Mouse (Mus musculus) midbrain, embryonic 14.5 days (tissue): ENCODE results near the gene Cela3b. TPM values are rescaled to one million over a fixed set of nuclear protein-coding genes. Genes with fewer than 3 reads are reported as not detected.

Source experiments
- ATAC-seq: fragments of 200-750 bp; cut with Nextera tagmentation; 2 replicates; pipeline ENCODE4 v1.8.0; 2017; ENCODE audit warnings: moderate number of reproducible peaks, moderate library complexity; ENCODE audit not compliant: low FRiP score, low TSS enrichment
- DNase-seq: peaks from one replicate; pipeline ENCODE4 v3.0.0-alpha.2; 2015
- H3K27ac ChIP-seq: fragments of 300-500 bp; sonication (generic); replicated peaks from 2 replicates; pipeline ENCODE4 v1.5.1; 2014; ENCODE audit warnings: mild to moderate bottlenecking, low read depth, low read length, moderate library complexity
- H3K27me3 ChIP-seq: fragments of 300-500 bp; sonication (generic); 2 replicates; pipeline ENCODE4 v1.6.1; 2014; ENCODE audit warnings: low read length, control low read depth, mixed read lengths; ENCODE audit not compliant: control insufficient read depth, insufficient read depth
- H3K36me3 ChIP-seq: fragments of 300-500 bp; sonication (generic); 2 replicates; pipeline ENCODE4 v1.6.1; 2014; ENCODE audit warnings: low read length, control low read depth; ENCODE audit not compliant: control insufficient read depth, insufficient read depth
- H3K4me1 ChIP-seq: fragments of 300-500 bp; sonication (generic); 2 replicates; pipeline ENCODE4 v1.6.1; 2014; ENCODE audit warnings: mild to moderate bottlenecking, antibody characterized with exemption, low read length, control low read depth; ENCODE audit not compliant: control insufficient read depth, insufficient read depth
- H3K4me2 ChIP-seq: fragments of 300-500 bp; sonication (generic); 2 replicates; pipeline ENCODE4 v1.6.1; 2014; ENCODE audit warnings: mild to moderate bottlenecking, low read length, moderate library complexity
- H3K4me3 ChIP-seq: fragments of 300-500 bp; sonication (generic); replicated peaks from 2 replicates; pipeline ENCODE4 v1.5.1; 2014; ENCODE audit warnings: low read depth, low read length
- H3K9ac ChIP-seq: fragments of 300-500 bp; sonication (generic); replicated peaks from 2 replicates; pipeline ENCODE4 v1.6.1; 2014; ENCODE audit warnings: mild to moderate bottlenecking, low read length, moderate library complexity
- H3K9me3 ChIP-seq: fragments of 300-500 bp; sonication (generic); 2 replicates; pipeline ENCODE4 v1.6.1; 2016; ENCODE audit warnings: low read length, control low read depth, mixed read lengths; ENCODE audit not compliant: control insufficient read depth
- WGBS: fragments of 180-500 bp; shearing (Covaris S2); extraction: QIAGEN DNeasy Blood & Tissue Kit; methylation state at CpG from one replicate; pipeline ENCODE4 v1.1.7; 2014; 5-methylcytosine and 5-hydroxymethylcytosine counted together
- polyA plus RNA-seq: library from polyadenylated mRNA; unstranded; fragments of >200 nt; fragmentation: Nextera tagmentation; extraction: Ambion mirVana; gene quantifications from 2 replicates; pipeline ENCODE4 v1.2.1, GENCODE M21; 2014

The Cela3b gene
- polyA plus RNA-seq, 1 experiment from 2014 or later = not detected

GRCm38 (mm10) chr4:137456581-137456980 lies 26.2 kb upstream of the Cela3b start:
- H3K27me3 ChIP-seq = no peaks in the 10 kb centered on the region
- no peak overlapping the region for H3K4me2 ChIP-seq
- H3K4me1 ChIP-seq = no peaks in the 10 kb centered on the region
- no peak for ATAC-seq
- WGBS = 87% methylated on average over 12 of the region's 12 CpGs
- no peak overlapping the region for H3K9ac ChIP-seq
- H3K4me3 ChIP-seq = no peak overlapping the region
- DNase-seq = no peak
- no peaks in the 10 kb centered on the region for H3K36me3 ChIP-seq
- no peaks in the 10 kb centered on the region for H3K9me3 ChIP-seq
- H3K27ac ChIP-seq = no peak overlapping the region

GRCm38 (mm10) chr4:137454582-137454981 lies 24.2 kb upstream of the Cela3b start:
- Histone ChIP-seq H3K9ac (no peak overlapping the region), H3K4me3 (no peak overlapping the region), H3K27me3 (no peaks in the 10 kb centered on the region), H3K27ac (no peak overlapping the region), H3K36me3 (no peaks in the 10 kb centered on the region), H3K9me3 (no peaks in the 10 kb centered on the region), H3K4me2 (no peak overlapping the region), H3K4me1 (no peaks in the 10 kb centered on the region)
- ATAC-seq (no peak), DNase-seq (no peak)
- 92% methylated on average over 14 of the region's 14 CpGs for WGBS

DNA sequence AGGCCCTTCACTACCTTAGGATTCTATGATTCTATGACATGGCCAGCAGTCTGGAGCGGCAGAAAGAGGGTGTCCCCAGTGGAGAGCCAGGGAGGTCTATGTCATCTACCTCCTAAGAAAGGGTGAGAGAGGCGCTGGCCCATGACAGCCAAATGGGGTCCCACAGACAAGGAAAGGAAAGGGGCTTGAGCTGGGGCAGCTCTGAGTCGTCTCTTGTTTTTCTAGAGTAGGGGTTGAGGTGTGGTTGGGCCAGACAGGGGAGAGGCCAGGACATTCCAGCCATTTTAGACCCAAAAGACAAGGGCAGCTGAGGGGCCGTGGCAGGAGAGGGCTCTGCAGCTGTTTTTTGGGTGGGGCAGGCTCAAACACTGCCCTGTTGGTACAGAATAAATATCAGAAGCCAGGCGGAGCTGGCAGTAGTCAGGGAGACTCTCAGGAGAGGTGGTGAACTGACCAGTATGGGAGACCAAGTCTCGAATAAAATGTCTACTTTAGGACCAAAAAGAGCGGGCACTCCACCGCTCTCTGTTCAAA lies 23.0 kb upstream of the Cela3b start, which contains the start of gene 1700013G24Rik:
Gene 1700013G24Rik (plus strand): TSS at position 51 of the 534 bp plus-strand sequence.
- DNase-seq (no peak), ATAC-seq (no peak)
- Histone ChIP-seq H3K4me3 (no peak within 1 kb of the TSS), H3K27me3 (no peaks in the 10 kb centered on the region), H3K9ac (no peak within 1 kb of the TSS), H3K36me3 (no peaks in the 10 kb centered on the region), H3K4me2 (no peak within 1 kb of the TSS), H3K9me3 (no peaks in the 10 kb centered on the region), H3K27ac (no peak within 1 kb of the TSS), H3K4me1 (no peaks in the 10 kb centered on the region)
- 78% methylated on average over 8 of the region's 8 CpGs for WGBS

- Histone ChIP-seq H3K9ac (no peak overlapping the region), H3K4me2 (no peak overlapping the region), H3K9me3 (no peaks in the 10 kb centered on the region), H3K4me3 (no peak overlapping the region), H3K4me1 (no peaks in the 10 kb centered on the region), H3K27ac (no peak overlapping the region), H3K27me3 (no peaks in the 10 kb centered on the region), H3K36me3 (no peaks in the 10 kb centered on the region)
- DNase-seq (no peak), ATAC-seq (no peak)
- 95% methylated on average over 6 of the region's 6 CpGs for WGBS
Observed at GRCm38 (mm10) chr4:137452190-137452589, 21.9 kb upstream of the Cela3b start.

- Histone ChIP-seq H3K4me1 (no peaks in the 10 kb centered on the region), H3K27me3 (no peaks in the 10 kb centered on the region), H3K27ac (no peak overlapping the region), H3K9me3 (no peaks in the 10 kb centered on the region), H3K36me3 (no peaks in the 10 kb centered on the region), H3K4me2 (no peak overlapping the region), H3K4me3 (no peak overlapping the region), H3K9ac (no peak overlapping the region)
- no peak for ATAC-seq
- WGBS = 84% methylated on average over 10 of the region's 10 CpGs
- DNase-seq = no peak
Observed at GRCm38 (mm10) chr4:137449715-137450114, 19.4 kb upstream of the Cela3b start.

- Histone ChIP-seq H3K27ac (no peak overlapping the region), H3K36me3 (no peaks in the 10 kb centered on the region), H3K9ac (no peak overlapping the region), H3K4me2 (no peak overlapping the region), H3K4me3 (no peak overlapping the region), H3K4me1 (no peaks in the 10 kb centered on the region), H3K27me3 (no peaks in the 10 kb centered on the region), H3K9me3 (no peaks in the 10 kb centered on the region)
- ATAC-seq = no peak
- no peak for DNase-seq
- WGBS = 89% methylated on average over 2 of the region's 2 CpGs
Observed at GRCm38 (mm10) chr4:137449132-137449531, 18.8 kb upstream of the Cela3b start.

GRCm38 (mm10) chr4:137448641-137449040 lies 18.3 kb upstream of the Cela3b start:
- Histone ChIP-seq H3K36me3 (no peaks in the 10 kb centered on the region), H3K4me3 (no peak overlapping the region), H3K27ac (no peak overlapping the region), H3K9me3 (no peaks in the 10 kb centered on the region), H3K4me2 (no peak overlapping the region), H3K9ac (no peak overlapping the region), H3K4me1 (no peaks in the 10 kb centered on the region), H3K27me3 (no peaks in the 10 kb centered on the region)
- no peak for ATAC-seq
- DNase-seq = peak; percentile 26
- 50% methylated on average over 2 of the region's 2 CpGs for WGBS

- Histone ChIP-seq H3K27ac (no peak overlapping the region), H3K4me3 (no peak overlapping the region), H3K4me2 (no peak overlapping the region), H3K9ac (no peak overlapping the region), H3K36me3 (no peaks in the 10 kb centered on the region), H3K4me1 (no peaks in the 10 kb centered on the region), H3K27me3 (no peaks in the 10 kb centered on the region), H3K9me3 (no peaks in the 10 kb centered on the region)
- WGBS = 51% methylated on average over 6 of the region's 6 CpGs
- peak; percentile 60 for DNase-seq
- ATAC-seq = no peak
Observed at GRCm38 (mm10) chr4:137448197-137448596, 17.9 kb upstream of the Cela3b start.

DNA sequence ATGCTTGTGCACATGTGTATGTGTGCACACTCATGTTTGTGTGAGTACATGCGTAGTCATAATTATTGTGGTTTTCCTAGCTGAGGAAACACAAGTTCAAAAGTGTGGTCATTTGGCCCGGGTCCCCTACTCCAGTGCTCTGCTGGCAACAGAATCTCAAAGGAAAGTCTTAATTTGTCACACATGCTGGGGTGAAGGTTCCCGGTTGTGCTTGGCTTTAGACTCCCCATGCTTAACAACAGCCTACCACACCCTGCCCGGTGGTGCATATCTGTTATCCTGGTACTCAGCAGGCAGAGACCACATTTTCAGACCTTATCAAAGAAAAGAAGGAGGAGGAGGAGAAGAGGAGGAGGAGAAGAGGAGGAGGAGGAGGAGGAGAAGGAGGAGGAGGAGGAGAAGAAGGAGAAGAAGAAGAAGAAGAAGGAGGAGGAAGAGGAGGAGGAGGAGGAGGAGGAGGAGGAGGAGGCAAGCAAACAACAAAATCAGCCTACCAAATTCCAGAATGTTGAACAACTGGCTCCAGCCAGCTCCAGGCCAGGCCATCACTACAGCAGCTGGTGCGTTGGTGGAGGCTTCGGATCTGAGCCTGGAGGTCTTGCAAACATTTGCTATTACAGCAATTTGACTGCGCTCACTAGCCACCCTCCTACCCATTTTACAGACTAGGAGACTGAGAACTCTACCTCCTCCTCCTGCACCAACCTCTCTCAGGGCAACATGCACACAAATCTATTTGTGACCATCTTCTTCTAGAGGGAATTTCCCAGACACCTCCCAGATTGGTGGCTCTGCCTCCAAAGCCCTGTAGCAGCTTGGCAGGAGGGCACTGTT lies 17.2 kb upstream of the Cela3b start:
- Histone ChIP-seq H3K27ac (no peak overlapping the region), H3K4me3 (no peak overlapping the region), H3K9me3 (no peaks in the 10 kb centered on the region), H3K27me3 (no peaks in the 10 kb centered on the region), H3K9ac (no peak overlapping the region), H3K4me2 (no peak overlapping the region), H3K4me1 (no peaks in the 10 kb centered on the region), H3K36me3 (no peaks in the 10 kb centered on the region)
- WGBS = 64% methylated on average over 7 of the region's 7 CpGs
- DNase-seq (peak; percentile 9), ATAC-seq (no peak)
